Mouse (Mus musculus): ENCODE measurements around the gene Tubb2b. TPM values are rescaled to one million over a fixed set of nuclear protein-coding genes. Genes with fewer than 3 reads are reported as not detected.

Tubb2b gene
- under 1 TPM in 1 of 2 experiments, not detected in 1; 0.33 TPM for total RNA-seq (2023)

GRCm38 (mm10) chr13:34130226-34130731 is at the start of gene Tubb2b:
TSS of gene Tubb2b (minus strand) at chr13:34130466.

GRCm38 (mm10) chr13:34162491-34163303 is 32.4 kb upstream of the Tubb2b start, which contains the start of gene Psmg4:
TSS of gene Psmg4 (plus strand) at chr13:34162964.

GRCm38 (mm10) chr13:34077492-34078271 is 52.6 kb downstream of the Tubb2b start, which contains the start of gene Tubb2a:
TSS of gene Tubb2a (minus strand) at chr13:34078007.

Other genes starting within 250 kb of the Tubb2b start
- not detected for gene Serpinb6c, start 224.8 kb downstream of the Tubb2b start, total RNA-seq (2023)
- gene Nqo2, start 165.8 kb downstream of the Tubb2b start, total RNA-seq (2023), result 10 to 100 TPM; 28.0 to 30.2 TPM
- gene Ripk1, start 128.1 kb downstream of the Tubb2b start, total RNA-seq (2023), result 10 to 100 TPM; 73.4 to 76.8 TPM
- 10 to 100 TPM; 19.3 to 22.5 TPM for gene Serpinb6a, start 127.7 kb downstream of the Tubb2b start, total RNA-seq (2023)
- gene Bphl, start 92.9 kb downstream of the Tubb2b start, total RNA-seq (2023), result 10 to 100 TPM; 14.7 to 20.8 TPM
- gene Tubb2a, start 52.5 kb downstream of the Tubb2b start, total RNA-seq (2023), result 10 to 100 TPM; 17.0 to 18.8 TPM
- gene Psmg4, start 32.5 kb upstream of the Tubb2b start, total RNA-seq (2023), result 10 to 100 TPM; 12.5 to 21.0 TPM
- gene Slc22a23, start 214.7 kb upstream of the Tubb2b start, total RNA-seq (2023), result 1 to 10 TPM; 1.6 to 4.0 TPM

Data from neutrophil, adult 59 days (primary cell).